ENCODE assay signal across 8 mouse cellular contexts in the genomic region with DNA sequence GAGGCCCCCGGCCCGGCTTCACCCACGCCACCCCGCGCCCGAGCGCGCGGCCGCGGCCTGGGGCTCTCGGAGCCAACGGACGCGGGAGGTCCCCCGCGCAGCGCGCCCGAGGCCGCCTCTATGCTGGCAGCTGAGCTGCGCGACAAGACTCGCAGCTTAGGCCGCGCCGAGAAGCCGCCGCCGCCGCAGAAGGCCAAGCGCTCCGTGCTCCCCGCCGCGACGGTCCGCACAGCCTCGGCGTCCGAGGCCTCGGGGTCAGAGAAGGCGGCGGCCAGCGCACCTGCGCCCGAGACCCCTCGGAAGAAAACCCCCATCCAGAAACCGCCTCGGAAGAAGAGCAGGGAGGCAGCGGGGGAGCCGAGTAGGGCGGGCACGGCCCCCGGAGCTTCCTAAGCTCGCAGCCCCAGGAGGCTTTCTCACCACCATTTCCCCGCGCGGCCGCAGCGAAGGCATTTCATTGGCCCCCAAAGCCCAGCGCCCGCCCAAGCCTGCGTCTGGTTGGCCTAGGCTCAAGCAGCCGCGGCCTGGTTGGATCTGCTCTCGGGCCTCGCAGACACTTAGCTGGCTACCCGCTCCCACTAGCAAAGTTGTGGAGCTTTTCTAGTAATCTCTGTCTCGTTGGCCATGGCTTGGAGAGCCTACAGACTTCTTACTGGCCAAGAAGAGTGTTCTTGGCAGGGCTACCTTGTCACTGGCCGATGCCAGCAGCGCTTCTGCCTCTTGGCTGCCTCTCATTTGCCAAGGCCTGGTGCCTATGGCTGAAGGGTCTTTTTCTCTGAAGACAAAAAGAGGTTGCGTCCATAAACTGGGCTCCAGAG. TPM values are rescaled to one million over a fixed set of nuclear protein-coding genes. Genes with fewer than 3 reads are reported as not detected.
A peak's percentile ranks its signal among the peaks of the same experiment; 100 is the strongest.
DNase-seq lines count a peak whose midpoint lies in the region; ATAC-seq and TF ChIP-seq lines count a peak whose summit lies in the region.

No protein-coding gene starts in this region.

- peak overlapping the region; percentile 90 for H3K9ac ChIP-seq in hindbrain, embryonic 13.5 days
- H3K9ac ChIP-seq in lung, postnatal 0 days (replicated peaks; ENCODE audit: low read depth): 0 out of 2 replicates have a peak overlapping the region, but pooled peaks have one; percentile 19

- peaks cover 74% of the 10 kb centered on the region for H3K27me3 ChIP-seq in hindbrain, embryonic 13.5 days
- H3K27me3 ChIP-seq in lung, postnatal 0 days (replicated peaks; ENCODE audit: insufficient read depth, low read length): peaks cover 25% of the 10 kb centered on the region; the same call in 1 of the 2 replicates

- peak overlapping the region; percentile 61 for H3K4me3 ChIP-seq in hindbrain, embryonic 13.5 days
- peak overlapping the region; percentile 33 for H3K4me3 ChIP-seq in lung, postnatal 0 days (ENCODE audit: low read depth, low read length)

- peak overlapping the region; percentile 90 for H3K4me2 ChIP-seq in hindbrain, embryonic 13.5 days
- peak overlapping the region; percentile 76 for H3K4me2 ChIP-seq in lung, postnatal 0 days (replicated peaks; ENCODE audit: low read depth, low read length)

- 2% methylated on average over 65 of the region's 73 CpGs for WGBS in hindbrain, embryonic 13.5 days
- 10% methylated on average over 32 of the region's 73 CpGs for WGBS in lung, postnatal 0 days

- peak; percentile 88 for DNase-seq in Muller cell, postnatal 12 days (ENCODE audit: inconsistent ontology term)
- peak; percentile 87 for DNase-seq in cerebellum, adult 9-11 months
- DNase-seq in frontal cortex, postnatal 25 days (ENCODE audit: low spot score in 2 of 2): peak; percentile 69 to 73
- DNase-seq in layer of hippocampus, postnatal 14 days (ENCODE audit: low spot score in 2 of 2): peak; percentile 89 to 91
- peak; percentile 84 for DNase-seq in lung, postnatal 0 days (ENCODE audit: low spot score)
- DNase-seq in ovary, postnatal 36 days (ENCODE audit: low spot score): peak; percentile 84
- peak; percentile 89 to 93 for DNase-seq in thymus, postnatal 10 days (ENCODE audit: low spot score in 2 of 2)

- no peaks in the 10 kb centered on the region for H3K9me3 ChIP-seq in hindbrain, embryonic 13.5 days
- no peaks in the 10 kb centered on the region for H3K9me3 ChIP-seq in lung, postnatal 0 days (ENCODE audit: low read length)

- peaks cover 62% of the 10 kb centered on the region for H3K4me1 ChIP-seq in hindbrain, embryonic 13.5 days (replicated peaks)
- peaks cover 32% of the 10 kb centered on the region for H3K4me1 ChIP-seq in lung, postnatal 0 days (ENCODE audit: insufficient read depth, low read depth, low read length)

- H3K36me3 ChIP-seq in hindbrain, embryonic 13.5 days: no peaks in the 10 kb centered on the region
- no peaks in the 10 kb centered on the region for H3K36me3 ChIP-seq in lung, postnatal 0 days (ENCODE audit: insufficient read depth, low read length)

- no peak for TF ChIP-seq EP300 in lung, postnatal 0 days (IDR thresholded peaks at IDR 0.05)

- peak overlapping the region; percentile 86 for H3K27ac ChIP-seq in hindbrain, embryonic 13.5 days
- H3K27ac ChIP-seq in lung, postnatal 0 days (ENCODE audit: low read length): no peak overlapping the region

- TF ChIP-seq CTCF in lung, postnatal 0 days (IDR thresholded peaks at IDR 0.05): no peak

- ATAC-seq in hindbrain, embryonic 13.5 days (ENCODE audit: low FRiP score): peak; percentile 87
- peak; percentile 77 for ATAC-seq in lung, postnatal 0 days

RNA-seq across cellular contexts. Expression of gene Scarf2, which starts 10.3 kb away (rescaled TPM):
- polyA plus RNA-seq in hindbrain, embryonic 13.5 days (2015; fragmentation: Nextera tagmentation; extraction: Ambion mirVana): 1.6 and 2.0 TPM in 2 replicates
- 1 to 10 TPM; 3.9 TPM for total RNA-seq in layer of hippocampus, postnatal 14 days (2021)
- 18.5 and 20.4 TPM in 2 replicates for polyA plus RNA-seq in lung, postnatal 0 days (2015; fragmentation: Nextera tagmentation; extraction: Ambion mirVana)

RNA-seq across cellular contexts. Expression of gene B830017H08Rik, which starts 25.5 kb away (rescaled TPM):
- 2.1 and 2.2 TPM in 2 replicates for polyA plus RNA-seq in hindbrain, embryonic 13.5 days (2015; fragmentation: Nextera tagmentation; extraction: Ambion mirVana)
- total RNA-seq in layer of hippocampus, postnatal 14 days (2021): 1 to 10 TPM; 5.8 to 6.3 TPM
- not detected in 2 replicates for polyA plus RNA-seq in lung, postnatal 0 days (2015; fragmentation: Nextera tagmentation; extraction: Ambion mirVana)

RNA-seq across cellular contexts. Expression of gene Car15, which starts 30.8 kb away (rescaled TPM):
- 4.5 and 4.8 TPM in 2 replicates for polyA plus RNA-seq in hindbrain, embryonic 13.5 days (2015; fragmentation: Nextera tagmentation; extraction: Ambion mirVana)
- 10 to 100 TPM; 12.9 to 13.8 TPM for total RNA-seq in layer of hippocampus, postnatal 14 days (2021)
- 1.8 TPM in 2 replicates for polyA plus RNA-seq in lung, postnatal 0 days (2015; fragmentation: Nextera tagmentation; extraction: Ambion mirVana)

RNA-seq across cellular contexts. Expression of gene Klhl22, which starts 48.0 kb away (rescaled TPM):
- 70.9 and 77.6 TPM in 2 replicates for polyA plus RNA-seq in hindbrain, embryonic 13.5 days (2015; fragmentation: Nextera tagmentation; extraction: Ambion mirVana)
- total RNA-seq in layer of hippocampus, postnatal 14 days (2021): 100 to 1,000 TPM in 1 of 2 experiments, 10 to 100 TPM in 1; 91.8 to 108 TPM
- 25.4 and 29.8 TPM in 2 replicates for polyA plus RNA-seq in lung, postnatal 0 days (2015; fragmentation: Nextera tagmentation; extraction: Ambion mirVana)
